Mouse (Mus musculus): ENCODE measurements around the gene Klra6.
"Not testable (repeated sequence)": the region's sequence is repeated elsewhere in the genome, so short reads cannot be mapped to it uniquely, and the experiment has no call there.

Klra6 gene

GRCm38 (mm10) chr6:130026854-130027253 lies at the start of gene Klra6:
Gene Klra6, minus strand, starts transcription at chr6:130026954.
- DNase-seq (ENCODE audit: low read depth, low spot score), result no peak

GRCm38 (mm10) chr6:130067171-130067570 lies 40.4 kb upstream of the Klra6 start, which contains the start of gene Klra4:
Gene Klra4, minus strand, starts transcription at chr6:130067271.
- DNase-seq (ENCODE audit: low read depth, low spot score), result not testable (repeated sequence)

- no peak for DNase-seq (ENCODE audit: low read depth, low spot score)
These were observed 38.4 kb upstream of the Klra6 start for GRCm38 (mm10) chr6:130065196-130065595.

DNA sequence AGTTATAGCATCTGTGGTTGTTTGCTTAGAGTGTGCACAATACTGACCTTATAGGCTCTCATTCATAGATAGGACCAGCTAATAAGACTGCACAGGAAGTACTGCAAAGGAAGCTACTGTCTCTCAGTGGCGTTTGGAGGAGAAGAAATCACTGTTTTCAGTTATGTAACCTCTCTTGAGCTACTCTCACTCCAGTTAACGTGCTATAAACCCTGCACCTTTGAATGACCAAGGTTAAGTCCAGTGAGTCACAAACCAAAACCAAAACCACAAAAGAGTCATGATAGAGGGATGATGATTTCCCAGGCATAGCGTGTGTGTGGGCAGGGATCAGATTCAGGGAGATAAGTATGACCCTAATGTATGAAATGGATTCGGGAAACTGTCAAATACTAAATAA lies 8.4 kb upstream of the Klra6 start:
- not testable (repeated sequence) for DNase-seq (ENCODE audit: low read depth, low spot score)

- DNase-seq (ENCODE audit: low read depth, low spot score), result peak; percentile 13
These were observed 4.8 kb upstream of the Klra6 start for GRCm38 (mm10) chr6:130031493-130032089.
